Mouse (Mus musculus): ENCODE measurements around the gene Slc5a5. TPM values are rescaled to one million over a fixed set of nuclear protein-coding genes. Genes with fewer than 3 reads are reported as not detected.

The Slc5a5 gene
- polyA plus RNA-seq, 1 experiment from 2014 or later, result 0.09 TPM

- H3K4me3 ChIP-seq (ENCODE audit: low read depth, low read length), result no peak overlapping the region
- no peaks in the 10 kb centered on the region for H3K36me3 ChIP-seq (ENCODE audit: control insufficient read depth, insufficient read depth, low read length)
- DNase-seq (ENCODE audit: low spot score) (peak; percentile 98), ATAC-seq (ENCODE audit: insufficient number of reproducible peaks, low FRiP score, low TSS enrichment, low read depth) (no peak)
- under 1% methylated on average over 6 of the region's 6 CpGs for WGBS
- H3K9ac ChIP-seq (ENCODE audit: low read length), result no peak overlapping the region
- 0 out of 2 replicates have a peak, but pooled peaks cover 8% of the 10 kb centered on the region for H3K4me1 ChIP-seq (ENCODE audit: control insufficient read depth, insufficient read depth, low read length)
- H3K27ac ChIP-seq (replicated peaks; ENCODE audit: low read depth, low read length), result no peak overlapping the region
- H3K4me2 ChIP-seq (ENCODE audit: low read depth, severe bottlenecking), result no peak overlapping the region
- no peaks in the 10 kb centered on the region for H3K27me3 ChIP-seq (ENCODE audit: control insufficient read depth, insufficient read depth, low read length)
- no peaks in the 10 kb centered on the region for H3K9me3 ChIP-seq (ENCODE audit: control insufficient read depth, low read length)
Observed at GRCm38 (mm10) chr8:70844523-70844922, 48.0 kb downstream of the Slc5a5 start.

- Histone ChIP-seq H3K27ac (replicated peaks; ENCODE audit: low read depth, low read length) (no peak overlapping the region), H3K9me3 (ENCODE audit: control insufficient read depth, low read length) (no peaks in the 10 kb centered on the region), H3K9ac (ENCODE audit: low read length) (no peak overlapping the region), H3K27me3 (ENCODE audit: control insufficient read depth, insufficient read depth, low read length) (no peaks in the 10 kb centered on the region), H3K4me3 (ENCODE audit: low read depth, low read length) (no peak overlapping the region), H3K4me1 (ENCODE audit: control insufficient read depth, insufficient read depth, low read length) (0 out of 2 replicates have a peak, but pooled peaks cover 8% of the 10 kb centered on the region), H3K4me2 (ENCODE audit: low read depth, severe bottlenecking) (no peak overlapping the region), H3K36me3 (ENCODE audit: control insufficient read depth, insufficient read depth, low read length) (no peaks in the 10 kb centered on the region)
- 88% methylated on average over 8 of the region's 8 CpGs for WGBS
- no peak for ATAC-seq (ENCODE audit: insufficient number of reproducible peaks, low FRiP score, low TSS enrichment, low read depth)
- no peak for DNase-seq (ENCODE audit: low spot score)
Observed at GRCm38 (mm10) chr8:70843941-70844340, 48.6 kb downstream of the Slc5a5 start.

- DNase-seq (ENCODE audit: low spot score) (no peak), ATAC-seq (ENCODE audit: insufficient number of reproducible peaks, low FRiP score, low TSS enrichment, low read depth) (no peak)
- no peaks in the 10 kb centered on the region for H3K36me3 ChIP-seq (ENCODE audit: control insufficient read depth, insufficient read depth, low read length)
- no peak overlapping the region for H3K4me3 ChIP-seq (ENCODE audit: low read depth, low read length)
- no peak overlapping the region for H3K4me2 ChIP-seq (ENCODE audit: low read depth, severe bottlenecking)
- no peak overlapping the region for H3K9ac ChIP-seq (ENCODE audit: low read length)
- 82% methylated on average over 5 of the region's 5 CpGs for WGBS
- H3K9me3 ChIP-seq (ENCODE audit: control insufficient read depth, low read length), result no peaks in the 10 kb centered on the region
- no peaks in the 10 kb centered on the region for H3K27me3 ChIP-seq (ENCODE audit: control insufficient read depth, insufficient read depth, low read length)
- H3K4me1 ChIP-seq (ENCODE audit: control insufficient read depth, insufficient read depth, low read length), result peaks cover 8% of the 10 kb centered on the region; the same call in 1 of the 2 replicates
- 0 out of 2 replicates have a peak overlapping the region, but pooled peaks have one; percentile 21 for H3K27ac ChIP-seq (replicated peaks; ENCODE audit: low read depth, low read length)
Observed at GRCm38 (mm10) chr8:70843214-70843773, 49.3 kb downstream of the Slc5a5 start.

GRCm38 (mm10) chr8:70842484-70842883 is 50.1 kb downstream of the Slc5a5 start:
- no peak overlapping the region for H3K9ac ChIP-seq (ENCODE audit: low read length)
- no peaks in the 10 kb centered on the region for H3K9me3 ChIP-seq (ENCODE audit: control insufficient read depth, low read length)
- no peak overlapping the region for H3K4me3 ChIP-seq (ENCODE audit: low read depth, low read length)
- H3K4me2 ChIP-seq (ENCODE audit: low read depth, severe bottlenecking), result no peak overlapping the region
- H3K27ac ChIP-seq (replicated peaks; ENCODE audit: low read depth, low read length), result no peak overlapping the region
- peaks cover 8% of the 10 kb centered on the region; the same call in 1 of the 2 replicates for H3K4me1 ChIP-seq (ENCODE audit: control insufficient read depth, insufficient read depth, low read length)
- H3K36me3 ChIP-seq (ENCODE audit: control insufficient read depth, insufficient read depth, low read length), result no peaks in the 10 kb centered on the region
- DNase-seq (ENCODE audit: low spot score) (no peak), ATAC-seq (ENCODE audit: insufficient number of reproducible peaks, low FRiP score, low TSS enrichment, low read depth) (no peak)
- 68% methylated on average over 25 of the region's 25 CpGs for WGBS
- no peaks in the 10 kb centered on the region for H3K27me3 ChIP-seq (ENCODE audit: control insufficient read depth, insufficient read depth, low read length)

GRCm38 (mm10) chr8:70841147-70842072 is 51.1 kb downstream of the Slc5a5 start:
- Histone ChIP-seq H3K9ac (ENCODE audit: low read length) (peak overlapping the region; percentile 17; the same call in 1 of the 2 replicates), H3K36me3 (ENCODE audit: control insufficient read depth, insufficient read depth, low read length) (no peaks in the 10 kb centered on the region), H3K27me3 (ENCODE audit: control insufficient read depth, insufficient read depth, low read length) (no peaks in the 10 kb centered on the region), H3K27ac (replicated peaks; ENCODE audit: low read depth, low read length) (no peak overlapping the region), H3K9me3 (ENCODE audit: control insufficient read depth, low read length) (no peaks in the 10 kb centered on the region), H3K4me2 (ENCODE audit: low read depth, severe bottlenecking) (no peak overlapping the region; the same call in 1 of the 2 replicates), H3K4me3 (ENCODE audit: low read depth, low read length) (no peak overlapping the region), H3K4me1 (ENCODE audit: control insufficient read depth, insufficient read depth, low read length) (peaks cover 8% of the 10 kb centered on the region; the same call in 1 of the 2 replicates)
- peak; percentile 99 for DNase-seq (ENCODE audit: low spot score)
- 40% methylated on average over 22 of the region's 22 CpGs for WGBS
- ATAC-seq (ENCODE audit: insufficient number of reproducible peaks, low FRiP score, low TSS enrichment, low read depth), result no peak

- DNase-seq (ENCODE audit: low spot score) (no peak), ATAC-seq (ENCODE audit: insufficient number of reproducible peaks, low FRiP score, low TSS enrichment, low read depth) (no peak)
- 62% methylated on average over 10 of the region's 10 CpGs for WGBS
- Histone ChIP-seq H3K4me1 (ENCODE audit: control insufficient read depth, insufficient read depth, low read length) (peaks cover 8% of the 10 kb centered on the region; the same call in 1 of the 2 replicates), H3K27ac (replicated peaks; ENCODE audit: low read depth, low read length) (no peak overlapping the region), H3K27me3 (ENCODE audit: control insufficient read depth, insufficient read depth, low read length) (no peaks in the 10 kb centered on the region), H3K9me3 (ENCODE audit: control insufficient read depth, low read length) (no peaks in the 10 kb centered on the region), H3K4me2 (ENCODE audit: low read depth, severe bottlenecking) (no peak overlapping the region), H3K36me3 (ENCODE audit: control insufficient read depth, insufficient read depth, low read length) (no peaks in the 10 kb centered on the region), H3K4me3 (ENCODE audit: low read depth, low read length) (no peak overlapping the region), H3K9ac (ENCODE audit: low read length) (no peak overlapping the region)
Observed at GRCm38 (mm10) chr8:70840590-70840989, 52.0 kb downstream of the Slc5a5 start.

- H3K4me2 ChIP-seq (ENCODE audit: low read depth, severe bottlenecking), result peak within 1 kb of the TSS; percentile 88
- ATAC-seq (ENCODE audit: insufficient number of reproducible peaks, low FRiP score, low TSS enrichment, low read depth) (peak; percentile 93), DNase-seq (ENCODE audit: low spot score) (peak; percentile 99)
- peak within 1 kb of the TSS; percentile 75 for H3K9ac ChIP-seq (ENCODE audit: low read length)
- H3K27me3 ChIP-seq (ENCODE audit: control insufficient read depth, insufficient read depth, low read length), result no peaks in the 10 kb centered on the region
- WGBS, result 2% methylated on average over 55 of the region's 55 CpGs
- H3K4me1 ChIP-seq (ENCODE audit: control insufficient read depth, insufficient read depth, low read length), result peaks cover 8% of the 10 kb centered on the region; the same call in 1 of the 2 replicates
- no peaks in the 10 kb centered on the region for H3K9me3 ChIP-seq (ENCODE audit: control insufficient read depth, low read length)
- H3K36me3 ChIP-seq (ENCODE audit: control insufficient read depth, insufficient read depth, low read length), result peaks cover 2% of the 10 kb centered on the region; the same call in 1 of the 2 replicates
- peak within 1 kb of the TSS; percentile 68 for H3K27ac ChIP-seq (replicated peaks; ENCODE audit: low read depth, low read length)
- H3K4me3 ChIP-seq (ENCODE audit: low read depth, low read length), result peak within 1 kb of the TSS; percentile 62
Observed at GRCm38 (mm10) chr8:70839408-70840351, 52.9 kb downstream of the Slc5a5 start, which contains the start of gene Arrdc2. TSS of gene Arrdc2 (minus strand) at chr8:70839720.

Measured in limb, embryonic 11.5 days (tissue).